Mouse (Mus musculus): ENCODE measurements around the gene Hivep3.

GRCm38 (mm10) chr4:120011788-120012187 is 278.2 kb downstream of the Hivep3 start:
- TF ChIP-seq CTCF (conservative IDR thresholded peaks at IDR 0.05; ENCODE audit: insufficient read depth, insufficient read length, low read depth, low read length) (no peak), POLR2A (IDR thresholded peaks at IDR 0.05; ENCODE audit: low read depth, low read length) (no peak)
